Mouse (Mus musculus): ENCODE data around the gene Notum. TPM values are rescaled to one million over a fixed set of nuclear protein-coding genes. Genes with fewer than 3 reads are reported as not detected.
A peak's percentile ranks its signal among the peaks of the same experiment; 100 is the strongest.

Gene Notum
- total RNA-seq, 2 experiments from 2014 or later: 0.20 TPM; not detected in 1

- no peak for DNase-seq (ENCODE audit: low spot score)
- intact Hi-C loops (cut with DNase I): loop anchor here (2.0 kb wide), 1 partner anchor 89 kb away; the partner anchor contains the start of genes Cenpx and Lrrc45
These were observed 36.9 kb downstream of the Notum start for GRCm38 (mm10) chr11:120623961-120624679.

- intact Hi-C loops (cut with DNase I): no loop called here
These were observed 38.2 kb downstream of the Notum start for GRCm38 (mm10) chr11:120622805-120623204.

DNA sequence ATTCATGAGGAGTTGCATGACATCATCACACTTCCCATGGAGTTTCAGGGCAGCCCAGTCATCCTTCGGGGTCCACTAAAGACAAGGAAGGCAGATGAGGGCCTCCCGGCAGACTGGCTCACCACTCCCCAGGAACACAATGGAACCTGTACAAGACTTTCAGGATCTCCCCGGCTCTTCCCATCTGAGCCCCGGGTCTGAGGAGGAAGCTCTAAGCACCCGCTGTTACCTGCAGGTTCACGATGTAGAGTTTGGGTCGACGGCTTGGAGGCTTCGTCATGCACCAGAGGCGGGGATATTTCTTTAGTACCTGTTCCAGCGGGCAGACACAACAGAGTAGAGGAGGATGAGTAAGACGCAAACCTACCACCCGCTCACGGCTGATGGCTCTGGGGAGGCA lies 40.8 kb downstream of the Notum start:
- intact Hi-C loops (cut with DNase I): no loop called here

More at GRCm38 (mm10) chr11:120622805-120623204, 38.2 kb downstream of the Notum start:
- DNase-seq (ENCODE audit: low spot score): no peak

GRCm38 (mm10) chr11:120618619-120619535 lies 42.1 kb downstream of the Notum start:
- DNase-seq (ENCODE audit: low spot score): no peak
- intact Hi-C loops (cut with DNase I): no loop called here

More for the DNA sequence above, 40.8 kb downstream of the Notum start:
- DNase-seq (ENCODE audit: low spot score): no peak

DNA sequence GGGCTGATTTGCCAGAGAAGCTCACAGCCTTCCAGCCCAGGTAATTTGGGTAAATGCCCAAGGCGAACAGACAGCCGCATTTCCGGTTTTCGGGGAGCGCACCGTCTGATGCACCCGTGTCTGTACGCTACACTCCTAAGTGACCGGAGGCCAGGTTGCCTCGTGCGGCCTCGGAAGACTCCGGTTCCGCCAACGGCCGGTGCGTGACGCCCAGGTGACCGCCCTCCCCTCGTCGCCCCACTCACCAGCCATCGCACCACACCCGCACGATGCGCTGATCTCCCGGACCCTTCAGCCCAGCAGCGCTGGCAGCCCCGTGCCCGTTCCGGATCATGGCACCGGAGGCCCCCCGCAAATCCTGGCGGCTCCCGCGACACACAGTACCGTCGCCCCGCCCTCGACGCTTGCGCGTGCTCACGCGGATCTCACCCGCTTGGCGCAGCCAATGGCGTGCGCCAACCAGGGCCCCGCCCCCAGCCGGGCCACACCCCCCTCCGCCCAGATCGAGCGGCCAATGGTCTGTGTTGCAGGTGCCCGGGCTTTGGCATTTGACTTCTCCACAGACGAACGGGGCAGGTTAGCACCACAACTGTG lies 43.4 kb downstream of the Notum start, which contains the start of gene Pcyt2:
Gene Pcyt2 (minus strand): TSS at position 418 of the 594 bp plus-strand sequence.
- intact Hi-C loops (cut with DNase I): no loop called here

DNA sequence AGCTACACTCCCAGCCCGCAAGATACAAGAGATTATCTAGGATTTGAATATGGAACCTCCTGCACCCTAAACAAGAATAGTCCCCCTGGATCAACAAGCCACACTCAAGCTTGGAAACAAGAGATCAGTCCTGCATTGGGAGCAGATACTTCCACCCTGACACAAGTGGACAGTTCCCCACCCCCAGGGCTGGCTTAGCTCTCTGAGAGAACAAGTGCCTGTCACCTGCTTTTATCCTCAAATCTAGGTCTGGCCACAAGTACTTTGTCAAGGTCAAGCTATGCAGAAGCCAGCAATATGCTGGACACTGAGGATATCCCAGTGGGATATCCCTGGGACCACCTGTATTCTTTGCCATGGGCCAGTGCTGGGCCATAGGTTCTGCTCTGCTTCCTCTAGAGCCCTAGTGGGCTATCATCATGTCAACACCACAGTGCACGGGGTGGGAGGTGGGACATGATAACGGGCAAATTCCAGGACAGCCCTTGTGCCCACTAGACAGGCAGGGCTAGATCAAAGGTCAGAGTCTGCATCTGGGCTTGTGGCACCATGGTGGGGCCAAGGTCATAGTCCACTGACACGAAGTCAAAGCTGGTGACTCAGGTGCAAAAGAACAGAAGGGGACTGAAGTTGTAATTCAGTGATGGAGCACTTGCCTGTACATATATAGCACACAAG lies 44.2 kb downstream of the Notum start:
- DNase-seq (ENCODE audit: low spot score): no peak
- intact Hi-C loops (cut with DNase I): no loop called here

More for the DNA sequence above, 43.4 kb downstream of the Notum start, which contains the start of gene Pcyt2:
- DNase-seq (ENCODE audit: low spot score): peak; percentile 76

- intact Hi-C loops (cut with DNase I): no loop called here
These were observed 45.3 kb downstream of the Notum start for GRCm38 (mm10) chr11:120615606-120616203.

DNA sequence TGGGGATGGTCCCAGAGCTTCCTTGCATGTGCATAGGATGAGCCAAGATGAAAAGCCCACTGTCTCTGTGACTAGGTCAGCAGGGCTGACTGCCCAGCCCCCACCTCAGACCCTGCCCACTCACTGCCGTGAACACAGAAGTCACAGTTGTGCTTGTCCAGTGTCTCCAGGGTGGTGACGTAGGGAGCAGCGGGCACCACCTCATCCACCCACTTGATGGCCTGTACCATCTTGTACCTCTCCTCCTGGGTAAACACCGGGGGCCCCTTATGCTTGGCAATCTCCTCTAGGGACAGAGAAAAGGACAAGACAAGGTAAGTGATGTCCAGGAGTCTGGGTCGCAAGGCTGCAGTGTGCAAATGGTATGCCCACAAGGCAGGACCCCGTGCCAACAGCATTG lies 45.8 kb downstream of the Notum start:
- no peak for DNase-seq (ENCODE audit: low spot score)
- intact Hi-C loops (cut with DNase I): no loop called here

More at GRCm38 (mm10) chr11:120615606-120616203, 45.3 kb downstream of the Notum start:
- DNase-seq (ENCODE audit: low spot score): no peak

- intact Hi-C loops (cut with DNase I): loop anchor here (2.0 kb wide), 3 partner anchors 35 to 125 kb away; no protein-coding TSS in a partner anchor
- DNase-seq (ENCODE audit: low spot score): no peak
These were observed 47.0 kb downstream of the Notum start for GRCm38 (mm10) chr11:120613976-120614375.

- DNase-seq (ENCODE audit: low spot score): no peak
- intact Hi-C loops (cut with DNase I): loop anchor here (2.0 kb wide), 3 partner anchors 35 to 125 kb away; no protein-coding TSS in a partner anchor
These were observed 47.4 kb downstream of the Notum start for GRCm38 (mm10) chr11:120613481-120613972.

DNA sequence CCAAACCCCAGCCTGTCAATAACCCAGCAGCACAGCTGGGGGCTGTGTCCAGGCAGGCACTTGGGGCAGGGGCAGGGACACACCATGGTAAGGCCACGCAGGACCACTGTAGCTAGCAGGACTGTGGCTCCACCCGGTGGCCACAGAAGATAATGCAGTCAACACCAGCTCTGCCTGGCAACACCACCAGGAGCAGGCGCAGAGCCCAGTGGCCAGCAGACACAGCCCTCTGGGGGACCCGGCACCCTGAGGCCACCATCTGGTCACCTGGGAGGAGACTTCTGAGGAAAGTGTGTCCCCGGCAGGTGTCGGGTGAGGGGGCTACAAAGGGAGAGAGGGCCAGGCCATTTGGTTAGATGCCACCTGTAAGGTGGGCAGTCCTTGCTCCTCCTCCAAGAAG lies 48.2 kb downstream of the Notum start:
- intact Hi-C loops (cut with DNase I): loop anchor here (2.0 kb wide), 3 partner anchors 34 to 124 kb away; no protein-coding TSS in a partner anchor

GRCm38 (mm10) chr11:120610477-120611046 lies 50.4 kb downstream of the Notum start:
- no peak for DNase-seq (ENCODE audit: low spot score)
- intact Hi-C loops (cut with DNase I): no loop called here

More for the DNA sequence above, 48.2 kb downstream of the Notum start:
- DNase-seq (ENCODE audit: low spot score): peak; percentile 48

- intact Hi-C loops (cut with DNase I): no loop called here
- DNase-seq (ENCODE audit: low spot score): no peak
These were observed 51.7 kb downstream of the Notum start for GRCm38 (mm10) chr11:120609250-120609649.

DNA sequence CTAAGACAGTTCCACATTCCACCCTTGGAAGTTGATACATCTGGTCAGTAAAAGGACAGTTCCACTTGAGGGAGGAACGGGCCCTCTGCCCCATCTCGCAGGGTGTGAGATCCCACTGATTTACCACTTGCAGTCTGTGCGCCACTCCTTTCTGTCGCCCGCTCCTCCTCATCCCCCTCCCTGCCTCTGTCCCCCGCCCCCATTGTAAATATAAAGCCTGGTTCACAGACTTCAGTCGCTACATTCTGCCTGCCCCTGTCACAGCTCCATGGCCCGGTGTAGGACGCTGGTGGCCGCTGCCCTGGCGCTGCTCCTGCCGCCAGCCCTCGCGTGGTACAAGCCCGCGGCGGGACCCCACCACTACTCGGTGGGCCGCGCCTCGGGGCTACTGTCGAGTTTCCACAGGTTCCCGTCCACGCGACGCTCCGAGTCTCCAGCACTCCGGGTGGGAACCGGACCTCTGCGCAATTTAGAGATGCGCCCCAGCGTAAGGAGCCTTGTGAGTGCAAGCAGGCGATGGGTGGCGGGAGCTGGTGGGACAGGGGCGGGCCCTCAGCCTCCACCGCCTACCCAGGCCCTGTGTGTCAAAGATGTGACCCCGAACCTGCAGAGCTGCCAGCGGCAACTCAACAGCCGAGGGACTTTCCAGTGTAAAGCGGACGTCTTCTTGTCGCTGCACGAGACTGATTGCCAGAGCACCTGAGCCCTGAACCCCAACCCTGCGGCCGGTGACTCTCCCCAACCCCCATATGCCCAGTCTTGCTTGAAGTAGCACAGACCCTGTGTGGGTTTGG lies 52.5 kb downstream of the Notum start, which contains the start of gene Npb:
Gene Npb (plus strand): TSS at position 237 of the 794 bp plus-strand sequence.
- intact Hi-C loops (cut with DNase I): no loop called here
- no peak for DNase-seq (ENCODE audit: low spot score)

DNA sequence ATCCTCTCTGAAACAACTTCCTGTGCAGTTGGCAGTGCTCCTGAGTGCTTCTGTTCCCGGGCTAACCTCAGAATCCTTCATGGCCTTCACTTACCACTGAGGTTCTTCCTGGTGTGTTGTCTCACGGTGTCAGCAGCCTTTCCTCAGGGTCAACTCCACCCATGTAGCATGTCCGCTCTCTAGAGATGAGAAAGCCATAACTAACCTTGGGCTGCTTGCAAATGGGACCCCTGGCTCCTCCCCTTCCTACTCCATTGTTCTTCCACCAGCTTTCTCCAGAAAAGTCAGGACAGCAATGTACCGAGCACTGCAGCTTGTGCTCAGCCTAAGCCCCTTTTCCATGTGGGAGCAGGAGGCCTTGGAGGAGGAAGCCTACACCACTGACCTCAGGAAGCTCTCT lies 54.2 kb downstream of the Notum start:
- DNase-seq (ENCODE audit: low spot score): no peak
- intact Hi-C loops (cut with DNase I): no loop called here

DNA sequence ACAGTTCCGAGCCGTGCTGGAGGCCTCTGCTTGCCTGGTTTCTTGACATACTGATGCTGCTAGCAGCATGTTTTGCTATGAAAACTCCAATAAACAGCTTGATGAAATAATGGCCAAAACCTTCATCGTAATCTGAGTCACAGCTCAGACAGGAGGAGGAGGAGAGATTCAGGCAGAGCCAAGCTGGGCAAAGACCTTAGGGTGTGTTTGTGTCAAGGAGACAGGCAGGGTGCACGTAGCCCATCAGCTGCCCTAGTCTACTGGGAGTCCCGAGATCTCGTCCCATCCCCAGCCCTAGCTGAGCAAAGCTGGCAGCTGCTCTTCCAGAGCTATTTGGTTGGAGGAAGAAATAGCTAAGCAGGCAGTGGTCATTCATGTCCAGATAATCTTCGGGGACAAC lies 55.3 kb downstream of the Notum start:
- intact Hi-C loops (cut with DNase I): no loop called here
- DNase-seq (ENCODE audit: low spot score): no peak
